Mouse (Mus musculus) ES-E14 (cell line): Measurements from ENCODE around the gene Kat6b. TPM values are rescaled to one million over a fixed set of nuclear protein-coding genes. Genes with fewer than 3 reads are reported as not detected.

Source experiments
- DNase-seq: peaks from one replicate; pipeline ENCODE4 v3.0.0-alpha.2; 2013; ENCODE audit warnings: low read depth, low spot score
- H3K27ac ChIP-seq: 2 replicates; pipeline ENCODE4 v1.5.1; 2012; ENCODE audit warnings: low read depth, mild to moderate bottlenecking, low read length, moderate library complexity, mixed read lengths; ENCODE audit not compliant: poor library complexity, insufficient read depth, severe bottlenecking
- H3K36me3 ChIP-seq: 2 replicates; pipeline ENCODE4 v1.6.1; 2012; ENCODE audit warnings: mild to moderate bottlenecking, low read length, moderate library complexity, mixed read lengths; ENCODE audit not compliant: control insufficient read depth, poor library complexity, insufficient read depth, severe bottlenecking
- H3K4me1 ChIP-seq, 2 experiments: fragments of 150-350 bp in 1 of 2; sonication (generic) in 1 of 2; 2 replicates each; pipeline ENCODE4 v1.6.1; 2012; ENCODE audit warnings: low read length in 2 of 2, mild to moderate bottlenecking in 1 of 2, mixed read lengths in 1 of 2; ENCODE audit not compliant: control insufficient read depth in 2 of 2, insufficient read depth in 2 of 2, poor library complexity in 1 of 2
- H3K4me3 ChIP-seq, 2 experiments: fragments of 150-350 bp in 1 of 2; sonication (generic) in 1 of 2; 2 replicates each; pipeline ENCODE4 v1.5.1; 2012; ENCODE audit warnings: low read length in 2 of 2, low read depth in 1 of 2, mild to moderate bottlenecking in 1 of 2, mixed read lengths in 1 of 2; ENCODE audit not compliant: insufficient read depth in 1 of 2, poor library complexity in 1 of 2, severe bottlenecking in 1 of 2
- H3K9ac ChIP-seq: 2 replicates; pipeline ENCODE4 v1.6.1; 2012; ENCODE audit warnings: low read depth, mild to moderate bottlenecking, low read length, mixed read lengths; ENCODE audit not compliant: poor library complexity, insufficient read depth, severe bottlenecking
- H3K9me3 ChIP-seq: fragments of 150-350 bp; sonication (generic); 2 replicates; pipeline ENCODE4 v1.6.1; 2012; ENCODE audit warnings: low read depth, mild to moderate bottlenecking, low read length; ENCODE audit not compliant: control insufficient read depth, insufficient read depth
- CHD2 ChIP-seq: IDR thresholded peaks from 2 replicates; pipeline ENCODE4 v1.6.1; 2014; ENCODE audit warnings: mild to moderate bottlenecking, low read depth, low read length, inconsistent platforms
- HCFC1 ChIP-seq: IDR thresholded peaks from 2 replicates; pipeline ENCODE4 v1.6.1; 2012; ENCODE audit warnings: low read length, inconsistent platforms, borderline replicate concordance; ENCODE audit not compliant: insufficient read depth
- MAFK ChIP-seq: IDR thresholded peaks from 2 replicates; pipeline ENCODE4 v1.6.1; 2014; ENCODE audit warnings: mild to moderate bottlenecking, low read depth, low read length, inconsistent platforms; ENCODE audit not compliant: insufficient read depth
- ZC3H11A ChIP-seq: IDR thresholded peaks from 2 replicates; pipeline ENCODE4 v1.6.1; 2012; ENCODE audit warnings: low read depth, mild to moderate bottlenecking, inconsistent platforms, low read length, borderline replicate concordance
- ZNF384 ChIP-seq: IDR thresholded peaks from 2 replicates; pipeline ENCODE4 v1.6.1; 2012; ENCODE audit warnings: low read depth, low read length, inconsistent platforms
- in situ Hi-C, 2 experiments: fragments of 600-800 bp; cut with MboI; formaldehyde crosslinking; loops; one replicate each; pipeline ENCODE4 v1.15.1; 2025; ENCODE audit warnings: low sequenced_read_pairs in 2 of 2, inconsistent platforms in 1 of 2; ENCODE audit not compliant: unreplicated experiment in 2 of 2
- total RNA-seq: library from RNA; depleted of rRNA; stranded (reverse); fragments of 300-350 nt; gene quantifications from 2 replicates; pipeline ENCODE4 v1.2.3, GENCODE M21; 2012

Kat6b gene
- total RNA-seq, 1 experiment, result 172 TPM

GRCm38 (mm10) chr14:21695020-21695419 lies 213.8 kb downstream of the Kat6b start:
- H3K4me1 ChIP-seq, result no peaks in the 10 kb centered on the region
- H3K4me3 ChIP-seq, result no peak overlapping the region
- DNase-seq, result no peak
- H3K9ac ChIP-seq, result no peak overlapping the region
- no peak overlapping the region for H3K27ac ChIP-seq
- no peaks in the 10 kb centered on the region for H3K36me3 ChIP-seq
- in situ Hi-C loops, result no loop called here
- TF ChIP-seq MAFK, result no peak
- TF ChIP-seq ZNF384, result no peak
- no peak for TF ChIP-seq HCFC1
- no peak for TF ChIP-seq CHD2
- TF ChIP-seq ZC3H11A, result no peak
- H3K9me3 ChIP-seq, result no peaks in the 10 kb centered on the region

- no peak overlapping the region for H3K9ac ChIP-seq
- no peaks in the 10 kb centered on the region for H3K36me3 ChIP-seq
- H3K27ac ChIP-seq, result no peak overlapping the region
- in situ Hi-C loops, result no loop called here
- TF ChIP-seq ZC3H11A (no peak), HCFC1 (no peak), CHD2 (no peak), MAFK (no peak), ZNF384 (no peak)
- H3K9me3 ChIP-seq, result no peaks in the 10 kb centered on the region
- DNase-seq, result no peak
- no peak overlapping the region for H3K4me3 ChIP-seq
- H3K4me1 ChIP-seq, result no peaks in the 10 kb centered on the region
These were observed 215.1 kb downstream of the Kat6b start for GRCm38 (mm10) chr14:21696186-21696830.

- no peaks in the 10 kb centered on the region for H3K9me3 ChIP-seq
- in situ Hi-C loops, result no loop called here
- H3K4me1 ChIP-seq, result no peaks in the 10 kb centered on the region
- H3K4me3 ChIP-seq, result no peak overlapping the region
- H3K27ac ChIP-seq, result no peak overlapping the region
- no peak for TF ChIP-seq HCFC1
- no peak for TF ChIP-seq MAFK
- TF ChIP-seq CHD2, result no peak
- no peak for TF ChIP-seq ZNF384
- no peak for TF ChIP-seq ZC3H11A
- no peak overlapping the region for H3K9ac ChIP-seq
- H3K36me3 ChIP-seq, result no peaks in the 10 kb centered on the region
- no peak for DNase-seq
These were observed 221.5 kb downstream of the Kat6b start for GRCm38 (mm10) chr14:21702691-21703090.

- no peak for DNase-seq
- H3K4me1 ChIP-seq, result no peaks in the 10 kb centered on the region
- H3K36me3 ChIP-seq, result no peaks in the 10 kb centered on the region
- H3K4me3 ChIP-seq, result no peak overlapping the region
- H3K27ac ChIP-seq, result no peak overlapping the region
- TF ChIP-seq HCFC1 (no peak), CHD2 (no peak), MAFK (no peak), ZNF384 (no peak), ZC3H11A (no peak)
- H3K9ac ChIP-seq, result no peak overlapping the region
- no peaks in the 10 kb centered on the region for H3K9me3 ChIP-seq
- in situ Hi-C loops, result no loop called here
These were observed 222.0 kb downstream of the Kat6b start for GRCm38 (mm10) chr14:21703255-21703654.

- H3K9ac ChIP-seq, result no peak overlapping the region
- H3K4me1 ChIP-seq, result no peaks in the 10 kb centered on the region
- TF ChIP-seq ZNF384, result no peak
- no peak for TF ChIP-seq CHD2
- TF ChIP-seq HCFC1, result no peak
- TF ChIP-seq MAFK, result no peak
- no peak for TF ChIP-seq ZC3H11A
- H3K36me3 ChIP-seq, result no peaks in the 10 kb centered on the region
- in situ Hi-C loops, result no loop called here
- no peak for DNase-seq
- no peak overlapping the region for H3K27ac ChIP-seq
- no peaks in the 10 kb centered on the region for H3K9me3 ChIP-seq
- no peak overlapping the region for H3K4me3 ChIP-seq
These were observed 224.2 kb downstream of the Kat6b start for GRCm38 (mm10) chr14:21705462-21705861.
